Mouse (Mus musculus): ENCODE data around the gene Metrn. TPM values are rescaled to one million over a fixed set of nuclear protein-coding genes. Genes with fewer than 3 reads are reported as not detected.

Metrn gene
- polyA plus RNA-seq, 1 experiment from 2014 or later: 20.3 TPM

- no peak for ATAC-seq (replicated peaks; ENCODE audit: low FRiP score)
- Histone ChIP-seq H3K4me3 (ENCODE audit: low read depth, low read length) (no peak overlapping the region), H3K27me3 (ENCODE audit: control insufficient read depth, insufficient read depth, low read length) (no peaks in the 10 kb centered on the region), H3K9ac (ENCODE audit: low read length) (no peak overlapping the region), H3K4me1 (replicated peaks; ENCODE audit: control insufficient read depth, insufficient read depth, low read length) (peaks cover 31% of the 10 kb centered on the region), H3K4me2 (ENCODE audit: low read depth, low read length, severe bottlenecking) (no peak overlapping the region), H3K36me3 (ENCODE audit: control insufficient read depth, insufficient read depth, low read length) (peaks cover 19% of the 10 kb centered on the region), H3K27ac (ENCODE audit: low read depth, low read length) (no peak overlapping the region), H3K9me3 (ENCODE audit: control insufficient read depth, low read length) (no peaks in the 10 kb centered on the region)
- WGBS: 95% methylated on average over 4 of the region's 4 CpGs
- no peak for DNase-seq (ENCODE audit: low spot score)
These were observed 42.0 kb upstream of the Metrn start for GRCm38 (mm10) chr17:25838904-25839303.

- Histone ChIP-seq H3K36me3 (ENCODE audit: control insufficient read depth, insufficient read depth, low read length) (peaks cover 19% of the 10 kb centered on the region), H3K9ac (ENCODE audit: low read length) (peak overlapping the region; percentile 58), H3K9me3 (ENCODE audit: control insufficient read depth, low read length) (no peaks in the 10 kb centered on the region), H3K4me3 (ENCODE audit: low read depth, low read length) (no peak overlapping the region), H3K4me2 (ENCODE audit: low read depth, low read length, severe bottlenecking) (peak overlapping the region; percentile 79; the same call in 1 of the 2 replicates), H3K27me3 (ENCODE audit: control insufficient read depth, insufficient read depth, low read length) (no peaks in the 10 kb centered on the region), H3K27ac (ENCODE audit: low read depth, low read length) (peak overlapping the region; percentile 50; the same call in 1 of the 2 replicates), H3K4me1 (replicated peaks; ENCODE audit: control insufficient read depth, insufficient read depth, low read length) (peaks cover 28% of the 10 kb centered on the region)
- WGBS: 57% methylated on average over 3 of the region's 3 CpGs
- DNase-seq (ENCODE audit: low spot score): no peak
- no peak for ATAC-seq (replicated peaks; ENCODE audit: low FRiP score)
These were observed 40.6 kb upstream of the Metrn start for GRCm38 (mm10) chr17:25837533-25837932.

- peak within 1 kb of the TSS; percentile 50 for H3K27ac ChIP-seq (ENCODE audit: low read depth, low read length)
- peak within 1 kb of the TSS; percentile 30 for H3K4me3 ChIP-seq (ENCODE audit: low read depth, low read length)
- peak within 1 kb of the TSS; percentile 79 for H3K4me2 ChIP-seq (ENCODE audit: low read depth, low read length, severe bottlenecking)
- peaks cover 15% of the 10 kb centered on the region for H3K36me3 ChIP-seq (ENCODE audit: control insufficient read depth, insufficient read depth, low read length)
- H3K27me3 ChIP-seq (ENCODE audit: control insufficient read depth, insufficient read depth, low read length): no peaks in the 10 kb centered on the region
- ATAC-seq (replicated peaks; ENCODE audit: low FRiP score) (peak; percentile 16; the same call in 1 of the 2 replicates), DNase-seq (ENCODE audit: low spot score) (peak; percentile 81)
- peaks cover 28% of the 10 kb centered on the region for H3K4me1 ChIP-seq (replicated peaks; ENCODE audit: control insufficient read depth, insufficient read depth, low read length)
- H3K9ac ChIP-seq (ENCODE audit: low read length): peak within 1 kb of the TSS; percentile 58
- WGBS: 2% methylated on average over 29 of the region's 29 CpGs
- H3K9me3 ChIP-seq (ENCODE audit: control insufficient read depth, low read length): no peaks in the 10 kb centered on the region
These were observed 40.1 kb upstream of the Metrn start, which contains the start of gene Rhbdl1 for GRCm38 (mm10) chr17:25837076-25837410. Gene Rhbdl1 (minus strand): TSS chr17:25837295.

- ATAC-seq (replicated peaks; ENCODE audit: low FRiP score): no peak
- Histone ChIP-seq H3K9me3 (ENCODE audit: control insufficient read depth, low read length) (no peaks in the 10 kb centered on the region), H3K9ac (ENCODE audit: low read length) (peak overlapping the region; percentile 58), H3K36me3 (ENCODE audit: control insufficient read depth, insufficient read depth, low read length) (peaks cover 11% of the 10 kb centered on the region), H3K4me1 (replicated peaks; ENCODE audit: control insufficient read depth, insufficient read depth, low read length) (peaks cover 33% of the 10 kb centered on the region), H3K4me3 (ENCODE audit: low read depth, low read length) (peak overlapping the region; percentile 30), H3K27me3 (ENCODE audit: control insufficient read depth, insufficient read depth, low read length) (no peaks in the 10 kb centered on the region), H3K27ac (ENCODE audit: low read depth, low read length) (peak overlapping the region; percentile 50), H3K4me2 (ENCODE audit: low read depth, low read length, severe bottlenecking) (peak overlapping the region; percentile 79)
- WGBS: 23% methylated on average over 23 of the region's 23 CpGs
- peak; percentile 63 for DNase-seq (ENCODE audit: low spot score)
These were observed 39.6 kb upstream of the Metrn start for GRCm38 (mm10) chr17:25836397-25837075.

- WGBS: 92% methylated on average over 16 of the region's 16 CpGs
- Histone ChIP-seq H3K9ac (ENCODE audit: low read length) (no peak overlapping the region), H3K4me2 (ENCODE audit: low read depth, low read length, severe bottlenecking) (no peak overlapping the region), H3K4me1 (replicated peaks; ENCODE audit: control insufficient read depth, insufficient read depth, low read length) (peaks cover 36% of the 10 kb centered on the region), H3K27me3 (ENCODE audit: control insufficient read depth, insufficient read depth, low read length) (no peaks in the 10 kb centered on the region), H3K4me3 (ENCODE audit: low read depth, low read length) (no peak overlapping the region), H3K36me3 (ENCODE audit: control insufficient read depth, insufficient read depth, low read length) (peaks cover 9% of the 10 kb centered on the region; the same call in 1 of the 2 replicates), H3K27ac (ENCODE audit: low read depth, low read length) (no peak overlapping the region), H3K9me3 (ENCODE audit: control insufficient read depth, low read length) (no peaks in the 10 kb centered on the region)
- DNase-seq (ENCODE audit: low spot score): peak; percentile 59
- no peak for ATAC-seq (replicated peaks; ENCODE audit: low FRiP score)
These were observed 38.9 kb upstream of the Metrn start for GRCm38 (mm10) chr17:25835816-25836215.

GRCm38 (mm10) chr17:25835301-25835700, 38.4 kb upstream of the Metrn start:
- Histone ChIP-seq H3K4me1 (replicated peaks; ENCODE audit: control insufficient read depth, insufficient read depth, low read length) (peaks cover 36% of the 10 kb centered on the region), H3K9ac (ENCODE audit: low read length) (no peak overlapping the region), H3K27me3 (ENCODE audit: control insufficient read depth, insufficient read depth, low read length) (no peaks in the 10 kb centered on the region), H3K36me3 (ENCODE audit: control insufficient read depth, insufficient read depth, low read length) (peaks cover 13% of the 10 kb centered on the region; the same call in 1 of the 2 replicates), H3K27ac (ENCODE audit: low read depth, low read length) (no peak overlapping the region), H3K4me3 (ENCODE audit: low read depth, low read length) (no peak overlapping the region), H3K4me2 (ENCODE audit: low read depth, low read length, severe bottlenecking) (no peak overlapping the region), H3K9me3 (ENCODE audit: control insufficient read depth, low read length) (no peaks in the 10 kb centered on the region)
- ATAC-seq (replicated peaks; ENCODE audit: low FRiP score) (no peak), DNase-seq (ENCODE audit: low spot score) (no peak)
- 96% methylated on average over 7 of the region's 7 CpGs for WGBS

GRCm38 (mm10) chr17:25834595-25835222, 37.8 kb upstream of the Metrn start:
- Histone ChIP-seq H3K9ac (ENCODE audit: low read length) (peak overlapping the region; percentile 78), H3K4me2 (ENCODE audit: low read depth, low read length, severe bottlenecking) (peak overlapping the region; percentile 95; the same call in 1 of the 2 replicates), H3K4me1 (replicated peaks; ENCODE audit: control insufficient read depth, insufficient read depth, low read length) (peaks cover 40% of the 10 kb centered on the region), H3K36me3 (ENCODE audit: control insufficient read depth, insufficient read depth, low read length) (peaks cover 11% of the 10 kb centered on the region; the same call in 1 of the 2 replicates), H3K27me3 (ENCODE audit: control insufficient read depth, insufficient read depth, low read length) (no peaks in the 10 kb centered on the region), H3K27ac (ENCODE audit: low read depth, low read length) (no peak overlapping the region), H3K9me3 (ENCODE audit: control insufficient read depth, low read length) (no peaks in the 10 kb centered on the region), H3K4me3 (ENCODE audit: low read depth, low read length) (peak overlapping the region; percentile 83)
- WGBS: 91% methylated on average over 12 of the region's 12 CpGs
- ATAC-seq (replicated peaks; ENCODE audit: low FRiP score) (no peak), DNase-seq (ENCODE audit: low spot score) (peak; percentile 56)

GRCm38 (mm10) chr17:25833961-25834594, 37.1 kb upstream of the Metrn start:
- WGBS: 60% methylated on average over 6 of the region's 6 CpGs
- Histone ChIP-seq H3K27me3 (ENCODE audit: control insufficient read depth, insufficient read depth, low read length) (no peaks in the 10 kb centered on the region), H3K9ac (ENCODE audit: low read length) (peak overlapping the region; percentile 78), H3K27ac (ENCODE audit: low read depth, low read length) (no peak overlapping the region; the same call in 1 of the 2 replicates), H3K9me3 (ENCODE audit: control insufficient read depth, low read length) (no peaks in the 10 kb centered on the region), H3K4me1 (replicated peaks; ENCODE audit: control insufficient read depth, insufficient read depth, low read length) (peaks cover 45% of the 10 kb centered on the region), H3K36me3 (ENCODE audit: control insufficient read depth, insufficient read depth, low read length) (peaks cover 9% of the 10 kb centered on the region; the same call in 1 of the 2 replicates), H3K4me3 (ENCODE audit: low read depth, low read length) (peak overlapping the region; percentile 83), H3K4me2 (ENCODE audit: low read depth, low read length, severe bottlenecking) (peak overlapping the region; percentile 95)
- ATAC-seq (replicated peaks; ENCODE audit: low FRiP score) (no peak), DNase-seq (ENCODE audit: low spot score) (peak; percentile 52)
